Mouse (Mus musculus) layer of hippocampus, adult 8-10 months (tissue): ENCODE results near the gene Kcnq1. TPM values are rescaled to one million over a fixed set of nuclear protein-coding genes. Genes with fewer than 3 reads are reported as not detected.

Experiments used
- DNase-seq, 2 experiments: peaks; one replicate each; pipeline ENCODE4 v3.0.0; 2022; ENCODE audit warnings: low spot score in 2 of 2
- total RNA-seq, 4 experiments: library from RNA; stranded (reverse); gene quantifications; 2 replicates each; pipeline ENCODE4 v1.2.4; 2022

Gene Kcnq1
- total RNA-seq, 4 experiments from 2014 or later, result 0.61 to 1.2 (median 0.83) TPM

DNA sequence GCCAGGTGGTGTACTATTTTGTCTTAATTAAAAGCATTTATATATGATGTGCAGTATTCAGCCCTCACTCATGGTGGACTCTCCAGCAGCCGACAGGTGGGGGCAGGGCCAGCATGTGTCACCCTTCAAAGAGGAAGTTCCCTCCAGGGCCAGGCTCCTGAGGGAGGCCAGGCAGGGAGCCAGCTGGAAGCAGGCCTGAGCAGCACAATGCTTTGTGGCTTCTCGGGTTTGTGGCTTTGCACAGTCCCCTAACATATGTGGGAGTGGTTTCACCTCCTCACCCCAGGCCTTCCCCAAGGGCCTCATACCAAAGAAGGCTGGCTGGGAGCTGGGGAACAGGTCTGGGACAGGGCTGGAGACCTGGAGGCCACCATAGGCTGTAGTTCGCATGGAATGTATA is 74.6 kb downstream of the Kcnq1 start:
- DNase-seq, result no peak

DNA sequence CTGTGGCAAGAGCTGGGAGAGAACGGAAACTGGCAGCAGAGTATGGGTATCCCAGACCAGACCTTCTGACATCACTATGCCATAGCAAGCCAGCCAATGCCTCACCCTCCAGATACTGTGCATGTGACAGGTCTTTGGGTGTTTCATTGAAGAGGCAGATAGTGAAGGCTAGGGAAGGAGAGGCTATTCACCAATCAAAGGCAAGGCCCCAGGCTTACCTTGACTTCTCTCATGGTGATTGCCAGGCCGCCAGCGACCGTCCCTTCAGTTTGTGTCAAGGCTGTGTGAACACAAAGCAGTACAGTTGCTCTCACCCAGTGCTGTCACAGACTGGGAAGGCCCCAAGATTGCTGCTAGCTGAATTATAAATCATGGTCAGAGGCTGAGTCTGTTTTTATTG is 75.1 kb downstream of the Kcnq1 start:
- DNase-seq, result no peak

DNA sequence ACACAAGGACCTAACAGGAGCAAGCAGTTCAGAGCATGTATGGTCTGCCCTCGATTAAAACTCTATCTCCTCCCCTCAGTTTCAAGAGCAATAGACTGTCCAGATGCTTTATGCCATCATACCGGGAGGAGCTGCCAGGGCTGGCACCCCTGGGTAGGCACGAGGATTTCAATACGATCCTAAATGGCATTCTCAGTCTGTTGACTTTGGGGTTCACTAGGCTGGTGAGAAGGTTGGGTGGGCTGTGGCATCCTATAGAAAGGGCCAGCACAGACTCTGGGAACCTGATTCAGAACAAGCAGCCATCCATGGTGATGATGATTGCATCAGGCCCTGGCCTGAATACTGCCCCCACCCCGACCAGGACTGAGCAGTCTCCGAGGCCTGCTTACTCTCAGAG is 79.3 kb downstream of the Kcnq1 start:
- no peak for DNase-seq

GRCm38 (mm10) chr7:143186378-143186777 is 80.2 kb downstream of the Kcnq1 start:
- no peak for DNase-seq

GRCm38 (mm10) chr7:143187181-143187580 is 81.0 kb downstream of the Kcnq1 start:
- no peak for DNase-seq

GRCm38 (mm10) chr7:143188589-143188988 is 82.4 kb downstream of the Kcnq1 start:
- DNase-seq, result no peak

GRCm38 (mm10) chr7:143189965-143190722 is 84.0 kb downstream of the Kcnq1 start:
- DNase-seq, result no peak

DNA sequence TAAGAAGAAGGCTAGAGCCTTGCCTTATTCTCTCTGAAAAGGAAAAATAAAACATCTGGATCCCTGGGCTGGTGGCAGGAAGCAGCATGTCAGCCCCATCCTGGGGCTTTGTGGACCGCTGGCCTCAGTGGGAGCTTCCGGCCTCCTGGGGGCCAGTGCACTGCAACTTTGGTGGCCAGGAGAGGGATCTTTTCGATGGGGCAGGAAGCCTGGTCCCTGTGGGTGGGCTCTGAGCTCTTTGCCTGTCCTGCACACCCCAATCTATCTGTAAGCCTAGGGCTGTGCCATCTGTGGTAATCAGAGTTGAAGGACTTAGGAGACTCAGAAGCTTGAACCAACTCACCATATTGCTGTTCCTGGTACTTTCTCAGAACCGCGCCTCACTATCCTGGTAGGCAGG is 84.7 kb downstream of the Kcnq1 start:
- no peak for DNase-seq

DNA sequence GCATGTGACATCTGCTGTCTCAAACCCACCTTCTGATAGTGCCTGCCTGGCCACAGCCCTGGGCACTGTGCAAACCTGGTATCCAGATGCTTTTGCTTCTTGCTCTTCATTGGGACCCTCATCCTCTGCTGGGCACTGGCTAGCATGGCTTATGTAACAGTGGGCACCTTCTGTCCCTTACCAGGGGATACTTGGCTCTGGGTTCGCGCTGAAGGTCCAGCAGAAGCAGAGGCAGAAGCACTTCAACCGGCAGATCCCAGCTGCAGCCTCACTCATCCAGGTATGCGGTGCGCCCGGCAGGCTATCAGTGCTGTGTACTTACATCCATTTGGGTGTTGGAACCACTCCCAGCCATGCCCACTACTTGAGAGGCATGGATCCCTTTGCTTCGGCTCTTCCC is 86.2 kb downstream of the Kcnq1 start:
- no peak for DNase-seq

- DNase-seq, result no peak
These were observed 87.9 kb downstream of the Kcnq1 start for GRCm38 (mm10) chr7:143194064-143194463.

DNA sequence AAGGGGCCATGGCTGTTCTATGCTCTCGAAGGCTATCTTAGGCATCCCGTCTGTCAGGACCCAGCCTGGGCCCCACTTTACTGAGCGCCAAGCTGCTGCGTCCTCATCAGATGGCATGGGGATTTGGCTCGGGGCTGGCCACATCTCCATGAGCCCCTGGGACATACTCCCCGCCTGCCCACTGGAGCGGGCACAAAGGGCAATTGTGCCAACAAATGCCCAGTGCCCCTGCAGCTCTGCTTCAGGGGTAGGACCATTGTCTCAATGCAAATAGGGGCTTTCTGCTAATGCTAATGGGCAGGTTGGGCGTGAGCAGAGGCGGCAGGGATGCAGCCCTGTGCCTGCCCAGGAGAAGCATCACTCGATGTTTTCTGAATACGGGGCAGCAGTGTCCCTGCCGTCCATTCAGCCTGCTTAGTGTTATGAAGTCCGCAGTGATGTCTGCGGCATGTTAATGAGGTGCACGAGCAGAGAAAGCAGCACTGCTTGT is 91.8 kb downstream of the Kcnq1 start:
- DNase-seq, result no peak

DNA sequence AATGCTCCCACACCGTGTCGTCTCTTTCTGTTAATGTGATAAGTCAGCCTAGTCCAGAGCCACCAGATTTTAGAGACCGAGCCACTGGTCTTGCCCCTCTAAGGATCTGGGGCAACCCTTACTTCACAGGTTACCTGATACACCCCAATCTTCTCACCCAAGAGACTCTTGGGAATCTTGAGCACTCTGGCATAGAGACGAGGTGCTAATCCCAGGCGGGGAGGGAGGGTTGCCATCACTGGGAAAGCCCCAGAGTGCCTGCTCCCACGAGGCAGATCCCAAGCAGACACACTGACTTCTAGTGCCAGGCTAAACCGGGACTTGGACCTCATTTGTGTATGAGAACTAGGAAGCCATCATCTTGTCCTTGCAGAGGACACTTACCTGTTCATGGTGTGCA is 92.3 kb downstream of the Kcnq1 start:
- DNase-seq, result no peak

GRCm38 (mm10) chr7:143201255-143201654 is 95.1 kb downstream of the Kcnq1 start:
- no peak for DNase-seq

DNA sequence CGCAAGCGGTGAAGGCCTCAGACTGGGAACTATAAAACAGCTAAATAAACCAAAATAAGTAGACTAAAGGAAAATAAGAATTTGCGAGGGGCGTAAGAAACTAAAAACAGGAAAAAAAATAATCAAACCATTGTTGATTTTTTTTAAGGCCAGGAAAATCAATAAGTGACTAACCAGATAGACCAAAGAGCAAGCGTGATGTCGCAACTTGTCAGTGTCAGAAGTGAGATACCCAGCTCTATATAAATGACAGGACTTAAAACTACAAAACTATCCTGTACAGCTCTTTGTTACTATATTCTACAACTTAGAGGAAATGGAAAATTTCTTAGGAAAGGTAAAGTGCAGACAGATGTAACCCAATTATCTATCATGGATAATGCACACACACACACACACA is 97.7 kb downstream of the Kcnq1 start:
- DNase-seq, result no peak

DNA sequence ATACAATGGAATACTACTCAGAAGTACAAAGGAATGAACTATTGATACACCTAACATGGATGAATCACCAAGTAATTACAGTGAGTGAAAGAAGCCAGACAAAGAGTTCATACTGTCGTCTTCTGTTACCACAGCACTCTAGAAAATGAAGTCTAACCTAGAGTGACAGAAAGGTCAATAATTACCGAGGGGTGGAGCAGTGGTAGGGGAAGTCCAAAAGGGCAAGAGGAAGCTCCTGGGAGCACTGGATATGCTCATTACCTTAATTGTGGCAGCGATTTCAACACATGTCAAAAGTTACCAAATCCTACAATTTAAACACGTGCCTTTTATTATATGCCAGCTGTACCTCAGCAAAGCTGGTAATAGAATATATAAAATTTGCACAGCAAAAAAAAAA is 100.9 kb downstream of the Kcnq1 start:
- DNase-seq, result no peak

GRCm38 (mm10) chr7:143210796-143211195 is 104.6 kb downstream of the Kcnq1 start:
- DNase-seq, result no peak

DNA sequence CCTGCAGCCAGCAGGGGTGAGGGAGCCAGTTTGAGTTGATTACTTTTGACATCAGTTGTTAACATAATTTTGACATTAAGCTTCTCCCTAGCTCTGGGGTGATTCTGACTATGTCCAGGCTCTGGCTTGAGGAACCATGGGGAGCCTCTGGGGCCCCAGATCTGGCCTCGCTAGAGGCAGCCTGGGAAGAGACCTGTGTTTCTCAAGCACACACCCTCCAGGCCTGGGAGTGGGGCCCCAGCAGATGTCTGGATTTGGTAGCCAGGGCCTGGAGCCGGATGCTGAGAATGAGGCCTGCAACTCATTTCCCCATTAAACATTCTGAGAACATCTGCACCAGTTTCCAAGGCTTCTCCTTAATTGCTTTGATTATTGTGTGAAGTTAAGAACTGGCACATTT is 145.0 kb downstream of the Kcnq1 start:
- no peak for DNase-seq

GRCm38 (mm10) chr7:143253126-143253871 is 147.1 kb downstream of the Kcnq1 start:
- no peak for DNase-seq

DNA sequence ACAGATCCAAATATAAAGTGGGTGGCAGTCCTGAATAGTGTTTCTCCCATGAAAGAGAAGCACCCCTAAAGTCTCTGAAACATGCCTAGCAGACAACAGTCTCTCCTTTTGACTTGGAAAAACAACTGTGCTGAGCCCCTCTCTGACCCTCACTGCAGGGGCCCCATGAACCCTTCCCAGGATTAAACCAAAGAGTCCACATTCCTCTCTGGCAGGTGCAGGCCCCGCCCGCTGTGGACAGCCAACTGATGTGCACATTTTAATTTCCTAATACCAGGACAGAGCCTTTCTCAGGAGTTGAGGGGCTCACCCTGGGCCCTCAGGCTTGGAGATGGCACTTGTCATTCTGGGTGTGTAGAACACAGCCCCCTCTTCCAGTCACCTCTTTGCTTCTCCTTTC is 148.7 kb downstream of the Kcnq1 start:
- no peak for DNase-seq

DNA sequence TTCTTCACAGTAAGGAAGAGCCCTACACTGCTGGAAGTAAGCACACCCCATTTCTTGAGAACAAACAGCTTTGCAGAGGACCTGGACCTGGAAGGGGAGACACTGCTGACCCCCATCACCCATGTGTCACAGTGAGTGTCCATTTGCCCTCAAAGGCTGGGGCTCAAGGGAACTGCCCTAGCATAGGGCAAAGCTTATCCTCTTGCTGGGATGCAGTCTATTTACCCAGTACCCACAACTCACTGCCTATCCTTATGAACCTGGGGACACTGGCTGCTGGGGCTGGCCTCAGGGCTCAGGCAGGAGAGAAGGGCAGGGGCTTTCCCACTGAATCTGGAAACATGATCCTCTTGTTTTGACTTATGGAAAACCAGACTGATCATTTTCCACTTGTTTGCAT is 155.1 kb downstream of the Kcnq1 start:
- no peak for DNase-seq

GRCm38 (mm10) chr7:143263557-143263956 is 157.4 kb downstream of the Kcnq1 start:
- DNase-seq, result no peak

GRCm38 (mm10) chr7:143263966-143264365 is 157.8 kb downstream of the Kcnq1 start:
- no peak for DNase-seq

- DNase-seq, result no peak
These were observed 159.2 kb downstream of the Kcnq1 start for GRCm38 (mm10) chr7:143265386-143265785.
